Mouse (Mus musculus) frontal cortex, adult 2 months (tissue): Measurements from ENCODE around the gene D230025D16Rik. TPM values are rescaled to one million over a fixed set of nuclear protein-coding genes. Genes with fewer than 3 reads are reported as not detected.

Experiments used
- DNase-seq, 2 experiments: peaks; one replicate each; pipeline ENCODE4 v3.0.0; 2022; ENCODE audit warnings: low spot score in 1 of 2; ENCODE audit errors: extremely low spot score in 1 of 2
- polyA plus RNA-seq: library from polyadenylated mRNA; depleted of rRNA; stranded (reverse); fragments of >200 nt; gene quantifications from 2 replicates; pipeline ENCODE4 v1.2.3, GENCODE M21; 2012

The D230025D16Rik gene
- polyA plus RNA-seq, 1 experiment = 41.5 TPM

- DNase-seq = no peak
Observed at GRCm38 (mm10) chr8:105235206-105235605, 10.3 kb downstream of the D230025D16Rik start.

GRCm38 (mm10) chr8:105237442-105238142 lies 12.6 kb downstream of the D230025D16Rik start:
- DNase-seq = no peak

GRCm38 (mm10) chr8:105241016-105241415 lies 16.1 kb downstream of the D230025D16Rik start:
- no peak for DNase-seq

GRCm38 (mm10) chr8:105251954-105252353 lies 27.0 kb downstream of the D230025D16Rik start:
- no peak for DNase-seq

GRCm38 (mm10) chr8:105252680-105253537 lies 28.0 kb downstream of the D230025D16Rik start:
- DNase-seq = no peak

GRCm38 (mm10) chr8:105253766-105254151 lies 28.8 kb downstream of the D230025D16Rik start:
- no peak for DNase-seq

GRCm38 (mm10) chr8:105254152-105254965 lies 29.4 kb downstream of the D230025D16Rik start:
- DNase-seq = peak; percentile 68 to 92

GRCm38 (mm10) chr8:105254966-105255350 lies 30.0 kb downstream of the D230025D16Rik start, which contains the start of gene B3gnt9:
TSS of gene B3gnt9 (minus strand) at chr8:105255153.
- DNase-seq = no peak

GRCm38 (mm10) chr8:105257318-105258114 lies 32.6 kb downstream of the D230025D16Rik start:
- DNase-seq = no peak

GRCm38 (mm10) chr8:105258911-105259720 lies 34.2 kb downstream of the D230025D16Rik start:
- no peak for DNase-seq

- peak in 1 of 2 experiments; percentile 72 for DNase-seq
Observed at GRCm38 (mm10) chr8:105259721-105260320, 34.9 kb downstream of the D230025D16Rik start.

- DNase-seq = no peak
Observed at GRCm38 (mm10) chr8:105260371-105261099, 35.6 kb downstream of the D230025D16Rik start.

GRCm38 (mm10) chr8:105261326-105261980 lies 36.5 kb downstream of the D230025D16Rik start:
- no peak for DNase-seq

- DNase-seq = no peak
Observed at GRCm38 (mm10) chr8:105263244-105263912, 38.4 kb downstream of the D230025D16Rik start.

GRCm38 (mm10) chr8:105264024-105264982 lies 39.4 kb downstream of the D230025D16Rik start, which contains the start of the genes Tradd and Fbxl8:
TSS of gene Tradd (minus strand) at chr8:105264609.
TSS of gene Fbxl8 (plus strand) at chr8:105264648.
- no peak for DNase-seq

GRCm38 (mm10) chr8:105265128-105265527 lies 40.2 kb downstream of the D230025D16Rik start:
- no peak for DNase-seq
